Mouse (Mus musculus) cerebellum, postnatal 10 days (tissue): ENCODE measurements around the gene Lrrc41.

Experiments
- DNase-seq, 2 experiments: peaks; one replicate each; pipeline ENCODE4 v3.0.0; 2021; ENCODE audit warnings: mixed read lengths in 2 of 2

Lrrc41 gene

GRCm38 (mm10) chr4:116074861-116075620 is at the start of gene Lrrc41, which contains the start of gene Uqcrh:
Gene Lrrc41 (plus strand): TSS chr4:116075269.
Gene Uqcrh (minus strand): TSS chr4:116075071.
- DNase-seq, result peak; percentile 97

- DNase-seq, result no peak
These were observed 42.2 kb upstream of the Lrrc41 start for GRCm38 (mm10) chr4:116032906-116033305.

GRCm38 (mm10) chr4:116033374-116033773 is 41.7 kb upstream of the Lrrc41 start:
- DNase-seq, result no peak

GRCm38 (mm10) chr4:116040466-116040865 is 34.6 kb upstream of the Lrrc41 start:
- no peak for DNase-seq

- DNase-seq, result no peak
These were observed 32.9 kb upstream of the Lrrc41 start for GRCm38 (mm10) chr4:116042186-116042585.

GRCm38 (mm10) chr4:116046604-116047003 is 28.5 kb upstream of the Lrrc41 start:
- DNase-seq, result no peak

- DNase-seq, result no peak
These were observed 27.4 kb upstream of the Lrrc41 start for GRCm38 (mm10) chr4:116047681-116048080.

GRCm38 (mm10) chr4:116048130-116048920 is 26.7 kb upstream of the Lrrc41 start:
- peak; percentile 23 to 30 for DNase-seq

- no peak for DNase-seq
These were observed 25.9 kb upstream of the Lrrc41 start for GRCm38 (mm10) chr4:116049211-116049610.

- DNase-seq, result peak; percentile 63 to 68
These were observed 22.4 kb upstream of the Lrrc41 start for GRCm38 (mm10) chr4:116052526-116053293.

GRCm38 (mm10) chr4:116053399-116053961 is 21.6 kb upstream of the Lrrc41 start, which contains the start of gene Nsun4:
Gene Nsun4 (minus strand): TSS chr4:116053876.
- DNase-seq, result peak; percentile 87 to 91

GRCm38 (mm10) chr4:116057559-116057958 is 17.5 kb upstream of the Lrrc41 start:
- no peak for DNase-seq

GRCm38 (mm10) chr4:116059012-116059726 is 15.9 kb upstream of the Lrrc41 start:
- no peak for DNase-seq

- DNase-seq, result no peak
These were observed 11.2 kb upstream of the Lrrc41 start for GRCm38 (mm10) chr4:116063855-116064254.

- DNase-seq, result no peak
These were observed 5.0 kb upstream of the Lrrc41 start for GRCm38 (mm10) chr4:116070116-116070515.

GRCm38 (mm10) chr4:116073146-116073545 is 1.9 kb upstream of the Lrrc41 start:
- peak in 1 of 2 experiments; percentile 31 for DNase-seq

- DNase-seq, result peak in 1 of 2 experiments; percentile 26
These were observed 859 bp upstream of the Lrrc41 start for GRCm38 (mm10) chr4:116074145-116074675.

GRCm38 (mm10) chr4:116075631-116076368 is 731 bp downstream of the Lrrc41 start:
- peak; percentile 88 for DNase-seq

GRCm38 (mm10) chr4:116076369-116077231 is 1.5 kb downstream of the Lrrc41 start:
- DNase-seq, result peak; percentile 71 to 72
